Mouse (Mus musculus) myocyte (in vitro differentiated cells): ENCODE measurements at regions not wholly inside any gene's neighbourhood (a gene's known extent, or its start where the extent isn't known, plus 50 kb on each side); places are given as distances from the start of the nearest gene placed in this dataset.
A peak's percentile ranks its signal among the peaks of the same experiment; 100 is the strongest.

Experiments used
- H3K27me3 ChIP-seq: one replicate; pipeline ENCODE4 v1.6.1; 2011; ENCODE audit not compliant: control insufficient read depth, insufficient read depth, insufficient read length
- H3K36me3 ChIP-seq: one replicate; pipeline ENCODE4 v1.6.1; 2011; ENCODE audit not compliant: control insufficient read depth, insufficient read depth
- H3K4me2 ChIP-seq: one replicate; pipeline ENCODE4 v1.6.1; 2011; ENCODE audit warnings: low read depth, control low read depth
- H3K4me3 ChIP-seq: one replicate; pipeline ENCODE4 v1.5.1; 2011; ENCODE audit warnings: mild to moderate bottlenecking, control low read depth, moderate library complexity
- H3K79me2 ChIP-seq: one replicate; pipeline ENCODE4 v1.6.1; 2011; ENCODE audit not compliant: control insufficient read depth, insufficient read depth
- H3ac ChIP-seq: one replicate; pipeline ENCODE4 v1.6.1; 2011; ENCODE audit not compliant: control insufficient read depth, insufficient read length
- CEBPB ChIP-seq: IDR thresholded peaks from 2 replicates; pipeline ENCODE4 v1.6.1; 2011; ENCODE audit warnings: mild to moderate bottlenecking, moderate library complexity; ENCODE audit not compliant: poor library complexity, insufficient read depth, severe bottlenecking
- E2F4 ChIP-seq: IDR thresholded peaks from one replicate; pipeline ENCODE4 v1.6.1; 2011; ENCODE audit warnings: mild to moderate bottlenecking, control low read depth, moderate library complexity; ENCODE audit not compliant: insufficient read depth
- MAX ChIP-seq: IDR thresholded peaks from one replicate; pipeline ENCODE4 v1.6.1; 2011; ENCODE audit warnings: low read depth, mild to moderate bottlenecking, control low read depth
- MYOD1 ChIP-seq, 3 experiments: IDR thresholded peaks; one replicate each; pipeline ENCODE4 v1.6.1; 2011; ENCODE audit warnings: control low read depth in 2 of 3, low read depth in 2 of 3, mild to moderate bottlenecking in 2 of 3, moderate library complexity in 1 of 3; ENCODE audit not compliant: insufficient read length in 2 of 3, control insufficient read depth in 1 of 3
- MYOG ChIP-seq, 3 experiments: IDR thresholded peaks; one replicate each; pipeline ENCODE4 v1.6.1; 2011; ENCODE audit warnings: control low read depth in 2 of 3, low read depth in 2 of 3, mild to moderate bottlenecking in 2 of 3; ENCODE audit not compliant: insufficient read length in 2 of 3, control insufficient read depth in 1 of 3, insufficient read depth in 1 of 3
- POLR2A ChIP-seq: IDR thresholded peaks from one replicate; pipeline ENCODE4 v1.6.1; 2011; ENCODE audit warnings: low read depth, mild to moderate bottlenecking, control low read depth, moderate library complexity; ENCODE audit not compliant: insufficient read length
- POLR2AphosphoS2 ChIP-seq: IDR thresholded peaks from one replicate; pipeline ENCODE4 v1.6.1; 2011; ENCODE audit warnings: low read depth, control low read depth; ENCODE audit not compliant: insufficient read length
- REST ChIP-seq: IDR thresholded peaks from one replicate; pipeline ENCODE4 v1.6.1; 2011; ENCODE audit warnings: mild to moderate bottlenecking, control low read depth, moderate library complexity; ENCODE audit not compliant: insufficient read depth, insufficient read length
- SRF ChIP-seq: IDR thresholded peaks from one replicate; pipeline ENCODE4 v1.6.1; 2011; ENCODE audit warnings: low read depth; ENCODE audit not compliant: control insufficient read depth, insufficient read length
- TCF12 ChIP-seq: IDR thresholded peaks from one replicate; pipeline ENCODE4 v1.6.1; 2011; ENCODE audit warnings: mild to moderate bottlenecking, control low read depth; ENCODE audit not compliant: poor library complexity, insufficient read depth, severe bottlenecking
- TCF3 ChIP-seq: IDR thresholded peaks from one replicate; pipeline ENCODE4 v1.6.1; 2011; ENCODE audit warnings: low read depth, control low read depth; ENCODE audit not compliant: insufficient read length
- USF1 ChIP-seq: IDR thresholded peaks from one replicate; pipeline ENCODE4 v1.6.1; 2011; ENCODE audit warnings: low read depth, mild to moderate bottlenecking, control low read depth, moderate library complexity

DNA sequence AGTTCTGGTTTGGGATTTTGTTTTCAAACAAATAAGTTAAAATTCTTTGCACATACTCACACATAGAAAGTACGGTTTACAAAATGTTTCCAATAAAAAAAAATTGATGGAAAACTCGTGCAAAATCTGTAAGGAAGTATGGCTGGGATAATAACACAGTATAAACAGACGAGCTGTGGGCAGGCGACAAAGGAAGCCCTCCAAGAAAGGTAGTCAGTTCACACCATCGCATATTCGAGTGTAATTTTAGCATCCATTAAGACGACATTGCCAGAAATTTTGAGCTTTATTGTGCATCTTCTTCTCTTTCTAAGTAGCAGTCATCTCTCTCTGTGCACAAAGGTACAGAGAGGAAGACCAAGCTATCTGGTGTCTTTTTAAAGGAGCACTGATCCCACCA is 57.6 kb upstream of the Camk2d start:
- no peak overlapping the region for H3ac ChIP-seq
- H3K79me2 ChIP-seq, result no peaks in the 10 kb centered on the region
- H3K36me3 ChIP-seq, result no peaks in the 10 kb centered on the region
- no peak overlapping the region for H3K4me3 ChIP-seq
- no peaks in the 10 kb centered on the region for H3K27me3 ChIP-seq
- TF ChIP-seq TCF3, result no peak
- TF ChIP-seq TCF12, result no peak
- TF ChIP-seq POLR2AphosphoS2, result no peak
- TF ChIP-seq USF1, result no peak
- TF ChIP-seq MAX, result no peak
- no peak for TF ChIP-seq POLR2A
- TF ChIP-seq MYOD1 (IDR thresholded peaks at IDR 0.05; ENCODE audit: control insufficient read depth in 1 of 3, insufficient read length in 2 of 3, low read depth in 2 of 3), result no peak
- no peak for TF ChIP-seq E2F4
- TF ChIP-seq SRF, result no peak
- no peak for TF ChIP-seq MYOG (IDR thresholded peaks at IDR 0.05; ENCODE audit: control insufficient read depth in 1 of 3, insufficient read depth in 1 of 3, insufficient read length in 2 of 3, low read depth in 2 of 3)
- TF ChIP-seq CEBPB, result no peak
- TF ChIP-seq REST, result no peak
- H3K4me2 ChIP-seq, result no peak overlapping the region

DNA sequence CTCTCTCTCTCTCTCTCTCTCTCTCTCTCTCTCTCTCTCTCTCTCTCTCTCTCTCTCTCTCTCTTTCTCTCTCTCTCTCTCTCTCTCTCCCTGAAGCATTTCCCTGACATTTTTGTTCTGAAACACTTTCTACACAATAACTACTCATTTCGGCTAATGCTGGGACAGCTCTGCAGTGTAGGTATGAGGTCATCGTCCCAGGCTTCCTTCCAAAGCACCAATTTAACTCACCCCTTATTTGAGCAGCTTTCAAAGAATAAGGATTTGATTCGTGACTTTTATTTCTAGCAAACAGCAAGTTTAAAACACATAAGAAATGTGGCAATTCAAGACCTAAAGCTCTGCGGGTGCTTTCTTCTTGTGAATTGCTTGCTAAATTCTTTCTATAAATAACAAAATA is 55.0 kb upstream of the Camk2d start:
- Histone ChIP-seq H3ac (no peak overlapping the region), H3K36me3 (no peaks in the 10 kb centered on the region), H3K27me3 (no peaks in the 10 kb centered on the region), H3K79me2 (no peaks in the 10 kb centered on the region), H3K4me3 (no peak overlapping the region), H3K4me2 (peak overlapping the region; percentile 36)
- TF ChIP-seq POLR2AphosphoS2, result no peak
- TF ChIP-seq TCF12, result no peak
- TF ChIP-seq SRF, result no peak
- no peak for TF ChIP-seq USF1
- TF ChIP-seq MYOG (IDR thresholded peaks at IDR 0.05; ENCODE audit: control insufficient read depth in 1 of 3, insufficient read depth in 1 of 3, insufficient read length in 2 of 3, low read depth in 2 of 3), result no peak
- TF ChIP-seq TCF3, result no peak
- no peak for TF ChIP-seq MYOD1 (IDR thresholded peaks at IDR 0.05; ENCODE audit: control insufficient read depth in 1 of 3, insufficient read length in 2 of 3, low read depth in 2 of 3)
- no peak for TF ChIP-seq MAX
- no peak for TF ChIP-seq CEBPB
